Mouse (Mus musculus) cerebellum, adult 18-20 months (tissue): ENCODE measurements at regions not wholly inside any gene's neighbourhood (a gene's known extent, or its start where the extent isn't known, plus 50 kb on each side); places are given as distances from the start of the nearest gene placed in this dataset.

Source experiments
- DNase-seq, 2 experiments: peaks; one replicate each; pipeline ENCODE4 v3.0.0; 2021

GRCm38 (mm10) chr2:173456083-173456482 is 66.3 kb upstream of the 1700021F07Rik start:
- no peak for DNase-seq

DNA sequence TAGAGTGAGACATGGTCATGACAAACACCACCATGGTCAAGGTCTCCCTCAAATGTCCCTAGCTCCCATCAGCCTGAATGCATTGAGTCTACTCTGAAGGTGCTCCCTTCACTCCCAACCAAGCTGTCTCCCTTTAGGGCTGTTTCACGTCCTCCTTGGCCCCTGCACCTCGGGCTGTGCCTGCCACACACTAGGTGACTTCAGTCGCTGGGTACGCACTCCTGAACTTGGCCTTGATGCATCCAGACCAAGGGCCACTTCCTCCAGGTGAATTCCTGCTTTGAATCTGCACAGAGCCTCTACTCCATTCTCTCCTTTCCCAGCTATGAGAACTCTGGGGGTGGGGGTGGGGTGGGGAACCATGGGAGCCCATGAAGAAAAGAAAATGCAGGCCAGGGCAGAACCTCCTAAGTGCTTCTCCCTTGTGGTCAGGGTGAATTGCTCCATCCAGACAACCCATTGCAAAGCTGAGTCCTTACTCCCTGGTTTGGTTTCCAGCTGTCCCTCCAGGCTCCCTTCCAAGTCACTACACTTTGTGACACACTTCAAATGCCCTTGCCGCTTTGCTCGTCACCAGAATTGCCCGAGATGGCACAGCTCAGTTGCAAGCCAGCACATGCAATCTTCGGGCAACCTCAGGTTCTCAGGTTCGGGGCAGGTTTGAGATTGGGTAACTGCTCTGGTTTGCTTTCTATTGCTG is 65.3 kb upstream of the 1700021F07Rik start:
- no peak for DNase-seq

GRCm38 (mm10) chr2:173457624-173458320 is 64.6 kb upstream of the 1700021F07Rik start:
- DNase-seq, result no peak

DNA sequence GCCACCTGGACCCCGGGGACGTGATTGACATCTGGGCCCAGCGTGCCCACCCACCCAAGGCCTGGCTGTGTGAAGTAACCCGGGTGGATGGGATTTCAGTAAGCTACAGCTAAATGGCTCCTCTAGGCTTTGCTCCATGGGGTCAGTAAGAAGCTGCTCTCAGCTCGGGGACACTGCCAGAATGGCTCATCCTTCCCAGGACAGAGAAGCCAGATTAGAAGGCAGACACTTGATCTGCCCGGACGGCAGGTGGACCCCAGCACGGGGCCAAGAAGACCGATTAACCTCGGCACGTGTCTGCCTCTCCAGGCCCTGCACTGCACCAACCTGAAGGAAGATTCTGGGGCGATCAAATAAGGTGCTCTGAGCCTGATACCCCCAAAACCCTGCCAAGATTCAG is 63.5 kb upstream of the 1700021F07Rik start:
- no peak for DNase-seq

DNA sequence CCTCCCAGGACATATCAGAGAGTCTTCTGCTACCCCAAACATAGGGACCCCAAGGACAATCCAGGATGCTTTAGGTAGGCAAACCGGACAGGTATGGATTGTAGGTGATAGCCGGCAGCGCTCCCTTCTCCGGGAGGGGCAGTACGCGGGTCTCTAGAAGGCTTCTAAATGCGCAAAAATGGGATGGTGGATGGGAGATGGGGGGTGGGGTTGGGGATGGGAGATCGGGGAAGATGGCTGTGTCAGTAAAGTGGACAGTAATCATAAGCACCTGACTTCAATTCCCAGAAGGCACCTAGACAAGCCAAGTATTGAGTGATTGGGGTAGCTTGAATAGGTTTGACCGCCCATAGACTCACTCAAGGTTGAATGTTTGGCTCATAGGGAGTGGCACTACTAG is 59.1 kb upstream of the 1700021F07Rik start:
- DNase-seq, result no peak

- DNase-seq, result no peak
Measured at GRCm38 (mm10) chr2:173464562-173464961, 57.8 kb upstream of the 1700021F07Rik start.

- DNase-seq, result no peak
Measured at GRCm38 (mm10) chr2:173465006-173465620, 57.3 kb upstream of the 1700021F07Rik start.

DNA sequence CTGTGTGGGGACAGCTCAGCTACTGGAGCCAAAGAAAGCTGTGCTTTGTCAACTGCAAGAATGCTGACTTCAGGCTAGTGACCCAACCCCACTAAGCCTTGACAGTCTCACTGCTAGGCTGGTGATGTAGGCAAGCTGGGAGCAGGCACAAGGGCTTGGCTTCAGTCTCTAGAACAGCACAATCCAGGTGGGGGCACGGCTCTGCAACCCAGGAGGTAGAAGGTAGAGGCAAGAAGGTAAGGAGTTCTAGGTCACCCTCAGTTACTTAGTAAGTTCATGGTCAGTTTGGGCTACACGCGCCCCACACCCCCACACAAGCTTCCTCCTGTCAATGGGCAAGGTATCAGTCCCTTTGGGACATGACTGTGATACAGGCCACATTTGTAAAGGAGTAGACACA is 54.2 kb upstream of the 1700021F07Rik start:
- DNase-seq, result no peak

- DNase-seq, result no peak
Measured at GRCm38 (mm10) chr2:173469756-173470155, 52.6 kb upstream of the 1700021F07Rik start.
